Mouse (Mus musculus) midbrain, embryonic 12.5 days (tissue): ENCODE measurements around the gene Wfdc17. TPM values are rescaled to one million over a fixed set of nuclear protein-coding genes. Genes with fewer than 3 reads are reported as not detected.

ENCODE experiments used
- ATAC-seq: fragments of 200-750 bp; cut with Nextera tagmentation; 2 replicates; pipeline ENCODE4 v1.8.0; 2017; ENCODE audit warnings: low read depth, moderate TSS enrichment, moderate library complexity; ENCODE audit not compliant: low FRiP score
- H3K27ac ChIP-seq: fragments of 300-500 bp; sonication (generic); replicated peaks from 2 replicates; pipeline ENCODE4 v1.5.1; 2016; ENCODE audit warnings: mild to moderate bottlenecking
- H3K27me3 ChIP-seq: fragments of 300-500 bp; sonication (generic); 2 replicates; pipeline ENCODE4 v1.6.1; 2016; ENCODE audit warnings: mild to moderate bottlenecking
- H3K36me3 ChIP-seq: fragments of 300-500 bp; sonication (generic); 2 replicates; pipeline ENCODE4 v1.6.1; 2016
- H3K4me1 ChIP-seq: fragments of 300-500 bp; sonication (generic); 2 replicates; pipeline ENCODE4 v1.6.1; 2016
- H3K4me2 ChIP-seq: fragments of 300-500 bp; sonication (generic); replicated peaks from 2 replicates; pipeline ENCODE4 v1.6.1; 2016; ENCODE audit warnings: mild to moderate bottlenecking, moderate library complexity
- H3K4me3 ChIP-seq: fragments of 300-500 bp; sonication (generic); 2 replicates; pipeline ENCODE4 v1.5.1; 2016; ENCODE audit warnings: mild to moderate bottlenecking
- H3K9ac ChIP-seq: fragments of 300-500 bp; sonication (generic); replicated peaks from 2 replicates; pipeline ENCODE4 v1.6.1; 2016; ENCODE audit warnings: mild to moderate bottlenecking, moderate library complexity
- H3K9me3 ChIP-seq: fragments of 300-500 bp; sonication (generic); 2 replicates; pipeline ENCODE4 v1.6.1; 2016; ENCODE audit warnings: mild to moderate bottlenecking
- WGBS: fragments of 180-500 bp; shearing (Covaris S2); methylation state at CpG from one replicate; pipeline ENCODE4 v1.1.7; 2016; 5-methylcytosine and 5-hydroxymethylcytosine counted together
- polyA plus RNA-seq: library from polyadenylated mRNA; unstranded; fragments of >200 nt; fragmentation: Nextera tagmentation; extraction: Ambion mirVana; gene quantifications from 2 replicates; pipeline ENCODE4 v1.2.1, GENCODE M21; 2016

Wfdc17 gene
- polyA plus RNA-seq, result 0.48 and 1.4 TPM in 2 replicates

DNA sequence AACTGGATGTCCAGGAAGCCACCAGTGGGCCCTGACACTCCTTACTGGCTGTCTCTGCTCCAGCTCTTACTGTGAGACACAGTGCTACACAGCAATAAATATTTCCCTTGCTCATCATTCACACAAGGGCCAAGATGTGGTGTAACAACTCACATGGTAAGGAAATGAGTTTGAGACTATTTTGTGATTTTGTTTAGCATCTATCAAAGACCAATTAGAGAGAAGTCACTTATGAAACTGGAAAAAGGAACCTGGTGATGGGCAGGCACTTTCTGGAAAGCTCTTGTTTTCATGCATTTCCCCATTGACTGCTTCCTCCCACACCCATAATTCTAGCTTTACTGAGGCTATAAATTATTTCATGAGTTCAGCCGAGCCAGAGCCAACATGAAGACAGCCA is at the start of gene Wfdc17:
Wfdc17 (plus strand) TSS at position 287 of the 400 bp plus-strand sequence.
- Histone ChIP-seq H3K4me1 (no peaks in the 10 kb centered on the region), H3K9me3 (no peaks in the 10 kb centered on the region), H3K4me3 (no peak within 1 kb of the TSS), H3K36me3 (no peaks in the 10 kb centered on the region), H3K9ac (no peak within 1 kb of the TSS), H3K4me2 (no peak within 1 kb of the TSS), H3K27ac (no peak within 1 kb of the TSS), H3K27me3 (no peaks in the 10 kb centered on the region)
- ATAC-seq, result no peak
- 83% methylated on average over 1 of the region's 1 CpGs for WGBS

DNA sequence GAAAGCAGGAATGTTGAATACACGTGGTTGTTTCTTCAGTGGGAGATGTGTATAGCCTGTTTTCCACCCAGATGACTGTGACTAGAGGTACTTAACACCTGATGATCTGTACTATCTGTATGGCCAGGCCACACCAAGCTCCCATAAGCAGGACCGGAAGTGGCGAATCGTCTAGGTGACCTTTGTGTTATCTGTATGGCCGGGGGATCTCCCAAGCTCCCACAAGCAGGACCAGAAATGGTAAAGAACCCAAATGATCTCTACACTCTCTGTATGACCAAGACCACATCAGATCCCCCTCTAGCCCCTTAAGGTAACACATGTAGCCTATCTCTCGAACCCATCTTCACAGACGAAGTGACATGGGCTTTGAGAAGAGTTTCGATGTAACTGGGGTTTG is 49.2 kb upstream of the Wfdc17 start:
- Histone ChIP-seq H3K4me3 (no peak overlapping the region), H3K27me3 (no peaks in the 10 kb centered on the region), H3K4me2 (no peak overlapping the region), H3K9me3 (no peaks in the 10 kb centered on the region), H3K4me1 (no peaks in the 10 kb centered on the region), H3K36me3 (no peaks in the 10 kb centered on the region), H3K27ac (no peak overlapping the region), H3K9ac (no peak overlapping the region)
- ATAC-seq, result no peak
- 88% methylated on average over 8 of the region's 8 CpGs for WGBS

DNA sequence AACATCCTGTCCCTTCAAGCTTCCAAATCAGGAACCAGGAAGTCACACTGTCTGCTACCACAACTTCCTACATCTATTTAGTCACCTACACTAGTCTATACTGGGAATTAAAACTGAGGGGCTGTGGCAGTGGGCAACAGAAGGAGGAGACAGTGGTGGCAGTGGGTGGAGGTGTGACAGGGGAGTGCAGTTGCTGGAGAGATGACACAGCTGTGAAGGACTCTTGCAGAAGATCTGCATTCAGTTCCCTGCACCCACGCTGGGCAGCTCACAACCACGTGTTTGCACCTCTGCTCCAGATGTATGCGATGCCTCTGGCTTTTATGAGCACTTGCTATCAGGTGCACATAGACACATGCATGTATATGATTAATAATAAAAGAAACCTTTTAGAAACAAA is 46.3 kb upstream of the Wfdc17 start:
- no peaks in the 10 kb centered on the region for H3K36me3 ChIP-seq
- no peak overlapping the region for H3K4me3 ChIP-seq
- no peak overlapping the region for H3K27ac ChIP-seq
- H3K27me3 ChIP-seq, result no peaks in the 10 kb centered on the region
- no peaks in the 10 kb centered on the region for H3K9me3 ChIP-seq
- no peak overlapping the region for H3K4me2 ChIP-seq
- 88% methylated on average over 3 of the region's 3 CpGs for WGBS
- H3K4me1 ChIP-seq, result no peaks in the 10 kb centered on the region
- no peak for ATAC-seq
- no peak overlapping the region for H3K9ac ChIP-seq

DNA sequence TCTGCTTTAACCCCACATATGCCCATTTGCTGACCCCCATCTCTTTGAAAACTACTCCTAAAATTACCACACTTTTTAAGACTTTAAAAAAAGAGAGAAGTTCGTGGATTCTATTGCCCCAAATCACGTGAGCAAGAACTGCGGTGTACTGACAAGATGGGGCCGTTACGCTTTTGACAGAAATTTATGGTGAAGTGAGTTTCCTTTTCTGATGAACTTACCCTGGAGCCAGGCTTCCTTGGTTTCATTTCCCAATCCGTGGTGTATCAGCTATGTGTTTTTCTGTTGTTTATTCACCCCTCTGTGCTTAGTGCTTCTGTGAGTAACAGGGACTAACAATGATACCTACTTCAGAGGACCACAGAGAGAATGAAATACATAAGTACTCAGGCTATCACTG is 45.0 kb upstream of the Wfdc17 start:
- no peak for ATAC-seq
- 85% methylated on average over 6 of the region's 6 CpGs for WGBS
- no peak overlapping the region for H3K9ac ChIP-seq
- H3K4me1 ChIP-seq, result no peaks in the 10 kb centered on the region
- H3K27ac ChIP-seq, result no peak overlapping the region
- no peaks in the 10 kb centered on the region for H3K36me3 ChIP-seq
- H3K4me3 ChIP-seq, result no peak overlapping the region
- H3K4me2 ChIP-seq, result no peak overlapping the region
- no peaks in the 10 kb centered on the region for H3K9me3 ChIP-seq
- no peaks in the 10 kb centered on the region for H3K27me3 ChIP-seq

DNA sequence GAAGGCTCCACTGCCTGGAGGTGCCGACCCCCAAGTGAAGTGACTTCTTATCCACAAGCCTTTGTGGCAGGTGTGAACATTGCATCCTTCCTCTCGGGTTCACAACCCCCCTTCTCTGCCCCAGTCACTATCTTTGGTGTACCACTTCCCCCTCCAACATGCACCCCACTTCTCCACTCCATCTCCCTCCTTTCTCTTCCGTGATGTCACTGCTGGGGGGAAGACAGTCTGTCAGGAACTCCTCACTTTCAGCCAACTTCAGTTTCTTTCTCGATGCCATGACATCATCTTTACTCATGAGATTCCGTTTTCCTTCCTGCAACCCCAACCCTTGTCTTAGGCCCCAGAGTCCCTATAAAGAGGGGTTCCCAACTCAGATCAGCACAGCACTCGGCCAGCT is 41.6 kb upstream of the Wfdc17 start, which contains the start of gene Ccl4:
Ccl4 (plus strand) TSS at position 381 of the 400 bp plus-strand sequence.
- no peaks in the 10 kb centered on the region for H3K36me3 ChIP-seq
- H3K4me1 ChIP-seq, result no peaks in the 10 kb centered on the region
- ATAC-seq, result no peak
- WGBS, result 79% methylated on average over 6 of the region's 6 CpGs
- no peak within 1 kb of the TSS for H3K4me3 ChIP-seq
- no peak within 1 kb of the TSS for H3K4me2 ChIP-seq
- H3K27ac ChIP-seq, result no peak within 1 kb of the TSS
- H3K27me3 ChIP-seq, result no peaks in the 10 kb centered on the region
- H3K9me3 ChIP-seq, result no peaks in the 10 kb centered on the region
- no peak within 1 kb of the TSS for H3K9ac ChIP-seq

DNA sequence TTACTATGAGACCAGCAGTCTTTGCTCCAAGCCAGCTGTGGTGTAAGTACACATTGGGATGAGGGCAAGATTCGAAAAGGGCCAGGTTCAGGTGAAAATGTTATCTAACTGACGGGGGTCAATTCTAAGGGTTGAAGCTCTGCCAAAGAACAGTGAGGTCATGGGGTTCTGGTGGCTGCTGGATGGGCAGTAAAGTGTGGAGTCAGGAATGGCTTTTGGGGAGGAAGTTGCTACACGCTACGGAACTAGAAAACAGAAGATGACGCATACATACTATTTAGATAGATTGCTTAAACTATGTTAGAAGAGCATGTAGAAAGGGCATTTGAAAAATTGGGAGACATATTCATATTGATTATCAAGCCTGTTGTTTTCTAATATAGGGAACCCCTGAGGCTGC is 40.3 kb upstream of the Wfdc17 start:
- Histone ChIP-seq H3K4me3 (no peak overlapping the region), H3K9ac (no peak overlapping the region), H3K36me3 (no peaks in the 10 kb centered on the region), H3K4me2 (no peak overlapping the region), H3K27ac (no peak overlapping the region), H3K4me1 (no peaks in the 10 kb centered on the region), H3K9me3 (no peaks in the 10 kb centered on the region), H3K27me3 (no peaks in the 10 kb centered on the region)
- ATAC-seq, result no peak
- 90% methylated on average over 5 of the region's 5 CpGs for WGBS

DNA sequence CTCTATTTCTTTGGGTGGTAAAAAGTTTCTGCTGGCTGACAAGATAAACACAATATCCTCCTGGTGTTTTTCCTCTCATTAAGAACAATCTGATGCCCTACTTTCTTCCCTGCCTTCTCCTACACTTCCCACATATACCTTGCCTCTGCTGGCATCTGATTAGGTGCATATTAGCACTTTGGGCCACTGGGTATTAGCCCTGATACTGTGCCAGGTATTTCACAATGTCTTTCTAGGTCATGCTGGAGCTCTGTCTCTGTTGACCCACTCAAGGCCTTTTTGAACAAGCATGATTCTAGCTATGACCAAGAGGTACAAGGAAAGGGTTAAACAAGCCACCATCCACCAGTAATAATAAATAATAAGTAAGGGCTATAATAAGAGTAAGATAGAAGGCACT is 32.0 kb upstream of the Wfdc17 start:
- H3K9me3 ChIP-seq, result no peaks in the 10 kb centered on the region
- no peak for ATAC-seq

DNA sequence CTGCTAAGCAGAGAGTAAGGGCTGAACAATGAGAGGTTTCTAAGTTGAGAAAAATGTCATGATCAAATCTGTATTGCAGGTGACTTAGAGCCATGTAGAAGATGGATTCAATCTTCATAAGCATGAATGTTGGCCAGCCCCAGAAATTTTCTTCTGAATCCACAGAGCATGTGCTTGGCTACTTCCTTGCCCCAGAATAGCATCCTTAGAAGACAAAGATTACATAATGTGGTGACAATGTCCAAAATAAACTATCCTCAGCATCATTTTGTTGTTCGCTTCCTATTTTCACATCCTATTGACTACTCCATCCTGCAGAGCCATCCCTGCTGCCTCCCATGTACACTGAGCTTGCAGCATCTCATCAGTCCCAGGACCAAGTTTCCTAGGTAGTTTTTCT is 28.1 kb upstream of the Wfdc17 start:
- 96% methylated on average over 1 of the region's 1 CpGs for WGBS
- H3K9me3 ChIP-seq, result no peaks in the 10 kb centered on the region
- H3K4me3 ChIP-seq, result no peak overlapping the region
- no peaks in the 10 kb centered on the region for H3K36me3 ChIP-seq
- H3K4me1 ChIP-seq, result no peaks in the 10 kb centered on the region
- H3K4me2 ChIP-seq, result no peak overlapping the region
- H3K9ac ChIP-seq, result no peak overlapping the region
- H3K27ac ChIP-seq, result no peak overlapping the region
- ATAC-seq, result no peak
- no peaks in the 10 kb centered on the region; the same call in 1 of the 2 replicates for H3K27me3 ChIP-seq

More for the DNA sequence above, 32.0 kb upstream of the Wfdc17 start:
- H3K27me3 ChIP-seq, result no peaks in the 10 kb centered on the region
- H3K36me3 ChIP-seq, result no peaks in the 10 kb centered on the region
- no peak overlapping the region for H3K4me3 ChIP-seq
- no peak overlapping the region for H3K9ac ChIP-seq
- H3K4me2 ChIP-seq, result no peak overlapping the region
- H3K27ac ChIP-seq, result no peak overlapping the region
- no peaks in the 10 kb centered on the region for H3K4me1 ChIP-seq

DNA sequence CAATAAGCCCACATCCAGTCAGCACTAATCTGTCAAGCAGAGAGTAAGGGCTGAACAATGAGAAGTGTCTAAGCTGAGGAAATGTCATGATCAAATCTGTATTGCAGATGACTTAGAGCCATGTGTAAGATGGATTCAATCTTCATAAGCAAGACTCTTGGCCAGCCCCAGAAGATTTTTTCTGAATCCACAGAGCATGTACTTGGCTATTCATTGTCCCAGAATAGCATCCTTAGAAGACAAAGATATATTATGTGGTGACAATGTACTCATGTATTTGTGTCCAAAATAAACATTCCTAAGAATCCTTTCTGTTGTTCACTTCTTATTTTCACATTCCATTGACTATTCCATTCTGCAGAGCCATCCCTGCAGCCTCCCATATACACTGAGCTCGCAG is 13.9 kb upstream of the Wfdc17 start:
- no peak for ATAC-seq
- no peaks in the 10 kb centered on the region for H3K4me1 ChIP-seq
- no peak overlapping the region for H3K4me2 ChIP-seq
- no peaks in the 10 kb centered on the region for H3K36me3 ChIP-seq
- no peaks in the 10 kb centered on the region for H3K27me3 ChIP-seq
- H3K4me3 ChIP-seq, result no peak overlapping the region
- no peaks in the 10 kb centered on the region for H3K9me3 ChIP-seq
- no peak overlapping the region for H3K27ac ChIP-seq
- H3K9ac ChIP-seq, result no peak overlapping the region
- WGBS, result 92% methylated on average over 1 of the region's 1 CpGs

DNA sequence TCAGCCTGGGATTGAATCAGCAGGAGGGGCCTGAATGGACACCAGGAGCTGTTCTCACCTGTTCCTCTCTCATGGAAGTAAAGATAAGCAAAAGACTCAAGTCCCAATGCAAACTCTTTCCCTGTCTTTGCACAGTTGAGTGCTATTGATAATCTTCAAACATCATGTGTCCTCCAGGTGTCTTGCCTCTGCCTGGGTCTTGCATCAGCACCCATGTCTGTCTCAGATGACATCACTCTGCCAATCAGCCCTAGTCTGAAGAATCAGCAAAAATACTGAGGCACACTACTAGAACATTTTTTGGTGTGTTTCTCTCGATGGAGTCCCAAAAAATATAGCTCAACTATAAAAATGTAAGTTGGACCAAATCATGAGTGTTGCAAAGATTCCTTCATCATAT is 11.8 kb upstream of the Wfdc17 start:
- no peak overlapping the region for H3K27ac ChIP-seq
- H3K36me3 ChIP-seq, result no peaks in the 10 kb centered on the region
- H3K9me3 ChIP-seq, result no peaks in the 10 kb centered on the region
- no peaks in the 10 kb centered on the region for H3K4me1 ChIP-seq
- ATAC-seq, result no peak
- H3K4me3 ChIP-seq, result no peak overlapping the region
- no peaks in the 10 kb centered on the region for H3K27me3 ChIP-seq
- WGBS, result 75% methylated on average over 1 of the region's 1 CpGs
- H3K9ac ChIP-seq, result no peak overlapping the region
- H3K4me2 ChIP-seq, result no peak overlapping the region

DNA sequence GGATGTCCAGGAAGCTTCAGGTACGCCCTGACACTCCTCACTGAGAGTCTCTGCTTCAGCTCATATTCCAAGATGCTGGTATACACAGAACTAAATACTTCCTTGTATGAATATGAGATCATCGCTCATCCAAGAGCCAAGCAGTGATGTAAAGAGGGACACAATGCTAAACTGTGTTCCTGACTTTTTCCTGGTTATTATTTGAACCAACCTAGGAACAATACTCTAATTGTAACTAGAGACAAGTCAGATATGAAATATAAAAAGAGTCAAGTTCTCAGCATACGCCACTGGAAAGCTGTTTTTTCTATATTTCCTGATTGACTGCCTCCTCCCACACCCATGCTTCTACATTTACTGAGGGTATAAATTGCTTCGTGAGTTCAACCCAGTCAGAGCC is 4.9 kb downstream of the Wfdc17 start, which contains the start of gene Wfdc18:
Wfdc18 (plus strand) TSS at position 301 of the 400 bp plus-strand sequence.
- WGBS, result 71% methylated on average over 4 of the region's 4 CpGs
- no peak for ATAC-seq
- no peak within 1 kb of the TSS for H3K4me2 ChIP-seq
- no peaks in the 10 kb centered on the region for H3K4me1 ChIP-seq
- H3K9ac ChIP-seq, result no peak within 1 kb of the TSS
- H3K27me3 ChIP-seq, result no peaks in the 10 kb centered on the region
- no peaks in the 10 kb centered on the region for H3K36me3 ChIP-seq
- H3K4me3 ChIP-seq, result no peak within 1 kb of the TSS
- H3K27ac ChIP-seq, result no peak within 1 kb of the TSS
- H3K9me3 ChIP-seq, result no peaks in the 10 kb centered on the region

DNA sequence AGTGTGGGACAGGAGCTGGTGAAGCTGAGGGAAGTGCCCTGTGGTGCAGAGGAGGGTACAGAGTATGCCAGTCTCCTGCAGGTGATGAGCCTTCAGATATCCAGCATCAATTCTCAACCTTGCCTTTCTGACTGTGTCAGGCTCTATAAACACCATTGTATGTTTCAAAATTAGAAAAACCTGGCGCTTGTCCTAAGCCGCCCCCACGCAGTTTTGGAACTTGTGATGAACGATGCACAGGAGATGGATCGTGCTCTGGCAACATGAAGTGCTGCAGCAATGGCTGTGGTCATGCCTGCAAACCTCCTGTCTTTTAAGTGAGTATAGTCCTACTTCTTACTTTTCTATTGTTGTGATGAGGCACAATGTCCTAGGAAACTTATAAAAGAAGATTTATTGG is 5.9 kb downstream of the Wfdc17 start:
- no peaks in the 10 kb centered on the region for H3K36me3 ChIP-seq
- ATAC-seq, result no peak
- WGBS, result 95% methylated on average over 5 of the region's 5 CpGs
- no peaks in the 10 kb centered on the region for H3K9me3 ChIP-seq
- H3K4me2 ChIP-seq, result no peak overlapping the region
- H3K9ac ChIP-seq, result no peak overlapping the region
- H3K27ac ChIP-seq, result no peak overlapping the region
- H3K27me3 ChIP-seq, result no peaks in the 10 kb centered on the region
- no peaks in the 10 kb centered on the region for H3K4me1 ChIP-seq
- H3K4me3 ChIP-seq, result no peak overlapping the region

DNA sequence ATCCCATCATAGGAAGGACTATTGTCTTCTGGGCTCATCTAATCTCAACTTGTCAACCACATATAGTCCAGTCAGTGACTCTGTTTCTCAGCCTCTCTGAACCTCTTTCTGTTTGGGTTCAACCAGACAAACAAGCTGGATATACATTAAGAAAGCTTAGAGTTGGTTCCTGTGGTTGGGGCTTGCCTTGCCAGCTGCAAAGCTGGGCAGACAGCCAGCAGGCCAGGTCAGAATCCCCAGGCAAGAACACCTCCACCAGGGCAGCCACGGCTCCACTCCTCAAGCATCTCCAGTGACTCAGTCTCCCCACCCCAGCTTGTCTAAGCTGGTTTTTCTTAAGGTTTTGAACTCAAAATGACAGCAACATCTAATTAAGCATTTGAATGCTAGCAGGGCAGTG is 8.9 kb downstream of the Wfdc17 start:
- Histone ChIP-seq H3K9me3 (no peaks in the 10 kb centered on the region), H3K4me2 (no peak overlapping the region), H3K4me1 (no peaks in the 10 kb centered on the region), H3K27ac (no peak overlapping the region), H3K4me3 (no peak overlapping the region), H3K27me3 (no peaks in the 10 kb centered on the region; the same call in 1 of the 2 replicates), H3K36me3 (no peaks in the 10 kb centered on the region), H3K9ac (no peak overlapping the region)
- ATAC-seq, result no peak
- 87% methylated on average over 1 of the region's 1 CpGs for WGBS
